ENCODE assay signal across 9 mouse cellular contexts in the genomic region with DNA sequence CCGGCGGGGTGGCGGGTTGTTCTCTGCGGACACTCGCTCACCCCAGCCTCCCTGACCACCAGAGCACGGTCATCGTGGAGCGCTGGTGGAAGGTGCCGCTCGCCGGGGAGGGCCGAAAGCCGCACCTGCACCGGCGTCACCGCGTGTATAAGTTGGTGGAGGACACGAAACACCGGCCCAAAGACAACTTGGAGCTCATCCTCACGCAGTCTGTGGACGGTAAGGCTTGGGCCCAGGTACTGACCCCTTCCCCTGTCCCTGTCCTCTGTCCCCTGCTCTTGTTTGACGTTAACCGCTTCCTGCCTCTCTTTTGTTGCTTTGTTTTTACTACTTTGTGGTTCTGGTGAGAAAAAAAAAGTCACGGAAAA. TPM values are rescaled to one million over a fixed set of nuclear protein-coding genes. Genes with fewer than 3 reads are reported as not detected.
DNase-seq lines count a peak whose midpoint lies in the region; ATAC-seq and TF ChIP-seq lines count a peak whose summit lies in the region.
"Had no signal": no experiment of that assay in that cellular context is flagged by ENCODE, and none has a peak within 500 bp of the region (broad histone marks: within the 10 kb centered on the region; RNA-seq: fewer than 3 reads in every experiment).

A gene (minus strand): TSS at position 319 of the 368 bp plus-strand sequence.

- H3K27me3 ChIP-seq in limb, embryonic 15.5 days: peaks cover 6% of the 10 kb centered on the region; the same call in 1 of the 2 replicates
- no peaks in the 10 kb centered on the region; the same call in 1 of the 2 replicates for H3K27me3 ChIP-seq in stomach, embryonic 16.5 days (ENCODE audit: control insufficient read depth, insufficient read depth, low read length)

- H3K27ac ChIP-seq in gastrocnemius, adult 2 months: peak within 1 kb of the TSS; percentile 94
- peak within 1 kb of the TSS; percentile 57; the same call in 1 of the 2 replicates for H3K27ac ChIP-seq in limb, embryonic 15.5 days
- H3K27ac ChIP-seq in stomach, embryonic 16.5 days (ENCODE audit: low read length): peak within 1 kb of the TSS; percentile 63

- H3K36me3 ChIP-seq in limb, embryonic 15.5 days: peaks cover 38% of the 10 kb centered on the region
- peaks cover 17% of the 10 kb centered on the region for H3K36me3 ChIP-seq in stomach, embryonic 16.5 days (ENCODE audit: control insufficient read depth, insufficient read depth, low read length)

- H3K4me1 ChIP-seq in limb, embryonic 15.5 days: peaks cover 12% of the 10 kb centered on the region
- H3K4me1 ChIP-seq in stomach, embryonic 16.5 days (ENCODE audit: control insufficient read depth, insufficient read depth, low read length): no peaks in the 10 kb centered on the region

- peak within 1 kb of the TSS; percentile 91 for H3K9ac ChIP-seq in limb, embryonic 15.5 days
- H3K9ac ChIP-seq in stomach, embryonic 16.5 days (ENCODE audit: low read length): peak within 1 kb of the TSS; percentile 95

- H3K9me3 ChIP-seq in limb, embryonic 15.5 days: no peaks in the 10 kb centered on the region
- no peaks in the 10 kb centered on the region for H3K9me3 ChIP-seq in stomach, embryonic 16.5 days (replicated peaks; ENCODE audit: control insufficient read depth, low read length)

- TF ChIP-seq CTCF in gastrocnemius, adult 2 months (IDR thresholded peaks at IDR 0.05): no peak

- DNase-seq in gastrocnemius, adult 2 months: no peak
- no peak for DNase-seq in gastrocnemius, adult 18-20 months (ENCODE audit: low spot score)
- peak; percentile 37 for DNase-seq in thymus, postnatal 0 days (ENCODE audit: low spot score)
- no peak for DNase-seq in thymus, adult 18-20 months
- no peak for DNase-seq in frontal cortex, postnatal 10 days (ENCODE audit: low spot score in 2 of 2)
- DNase-seq in gastrocnemius, postnatal 10 days: no peak

- peak within 1 kb of the TSS; percentile 98 for H3K4me3 ChIP-seq in gastrocnemius, adult 2 months
- H3K4me3 ChIP-seq in limb, embryonic 15.5 days: peak within 1 kb of the TSS; percentile 96
- H3K4me3 ChIP-seq in stomach, embryonic 16.5 days (replicated peaks; ENCODE audit: low read length): peak within 1 kb of the TSS; percentile 91

- H3K4me2 ChIP-seq in limb, embryonic 15.5 days: peak within 1 kb of the TSS; percentile 80
- peak within 1 kb of the TSS; percentile 65 for H3K4me2 ChIP-seq in stomach, embryonic 16.5 days (ENCODE audit: low read depth, low read length)

- 0 out of 2 replicates have a peak, but pooled peaks have one; percentile 31 for ATAC-seq in limb, embryonic 15.5 days (ENCODE audit: insufficient number of reproducible peaks, low FRiP score, low TSS enrichment, low read depth)
- peak; percentile 44; the same call in 1 of the 2 replicates for ATAC-seq in stomach, embryonic 16.5 days (ENCODE audit: insufficient read depth, low FRiP score)

- WGBS in limb, embryonic 15.5 days: under 1% methylated on average over 24 of the region's 24 CpGs
- under 1% methylated on average over 24 of the region's 24 CpGs for WGBS in stomach, embryonic 16.5 days

- intact Hi-C loops in gastrocnemius, adult 2 months (cut with DNase I): loop anchor here (5.0 kb wide), 1 partner anchor 71 kb away; a partner anchor contains a TSS

RNA-seq across cellular contexts. Expression of the gene that starts here (rescaled TPM):
- total RNA-seq in gastrocnemius, adult 2 months (2021): not detected
- total RNA-seq in gastrocnemius, adult 18-20 months (2021): not detected
- polyA plus RNA-seq in thymus, postnatal 0 days (2015; fragmentation: Nextera tagmentation; extraction: Ambion mirVana): 0.37 and 0.95 TPM in 2 replicates
- polyA plus RNA-seq in limb, embryonic 15.5 days (2015; fragmentation: Nextera tagmentation; extraction: Ambion mirVana): 0.38 and 0.42 TPM in 2 replicates
- polyA plus RNA-seq in stomach, embryonic 16.5 days (2015; fragmentation: Nextera tagmentation; extraction: Ambion mirVana): 0.41 and 0.56 TPM in 2 replicates
- total RNA-seq in gastrocnemius, postnatal 10 days (2021): not detected
- total RNA-seq: layer of hippocampus, adult 18-20 months had no signal

Comparison
In these comparisons a context has a peak if more than half of its experiments do, and no peak if none do; other contexts are left out.
1. Peak in DNase-seq in thymus, postnatal 0 days; RNA of the gene not detected or under 1 TPM.
2. Peak in ATAC-seq, H3K4me3 ChIP-seq, H3K27ac ChIP-seq, H3K9ac ChIP-seq and H3K4me2 ChIP-seq in limb, embryonic 15.5 days; RNA of the gene not detected or under 1 TPM.
3. Peak in ATAC-seq, H3K4me3 ChIP-seq, H3K27ac ChIP-seq, H3K9ac ChIP-seq and H3K4me2 ChIP-seq in stomach, embryonic 16.5 days; RNA of the gene not detected or under 1 TPM.